Mouse (Mus musculus) C2C12 (cell line): Measurements from ENCODE around the gene Gm9970.

Source experiments
- CEBPB ChIP-seq: IDR thresholded peaks from one replicate; pipeline ENCODE4 v1.6.1; 2011; ENCODE audit warnings: low read depth, mild to moderate bottlenecking, control low read depth, moderate library complexity
- CTCF ChIP-seq: IDR thresholded peaks from one replicate; pipeline ENCODE4 v1.5.1; 2011; ENCODE audit not compliant: control insufficient read depth, insufficient read depth, insufficient read length
- MAX ChIP-seq: IDR thresholded peaks from one replicate; pipeline ENCODE4 v1.6.1; 2011; ENCODE audit warnings: mild to moderate bottlenecking, control low read depth
- MYOD1 ChIP-seq: IDR thresholded peaks from one replicate; pipeline ENCODE4 v1.6.1; 2011; ENCODE audit warnings: low read depth; ENCODE audit not compliant: control insufficient read depth, insufficient read length
- MYOG ChIP-seq: IDR thresholded peaks from one replicate; pipeline ENCODE4 v1.6.1; 2011; ENCODE audit not compliant: control insufficient read depth, insufficient read length; ENCODE audit errors: extremely low read depth

- TF ChIP-seq CTCF, result no peak
- TF ChIP-seq MYOD1, result no peak
- no peak for TF ChIP-seq MAX
- no peak for TF ChIP-seq CEBPB
- TF ChIP-seq MYOG, result no peak
These were observed 16.6 kb upstream of the Gm9970 start for GRCm38 (mm10) chr5:31257616-31258015.
